Mouse (Mus musculus): Measurements from ENCODE around the gene Pla2g4d.

Pla2g4d gene

GRCm38 (mm10) chr2:120288995-120289394 is at the start of gene Pla2g4d:
TSS of gene Pla2g4d (minus strand) at chr2:120289197.
- no peak for DNase-seq (ENCODE audit: low spot score)

- DNase-seq (ENCODE audit: low spot score): no peak
Measured at GRCm38 (mm10) chr2:120337886-120338285, 48.9 kb upstream of the Pla2g4d start.

- no peak for DNase-seq (ENCODE audit: low spot score)
Measured at GRCm38 (mm10) chr2:120331575-120331974, 42.6 kb upstream of the Pla2g4d start.

GRCm38 (mm10) chr2:120315077-120315476 is 26.1 kb upstream of the Pla2g4d start:
- DNase-seq (ENCODE audit: low spot score): no peak

- DNase-seq (ENCODE audit: low spot score): no peak
Measured at GRCm38 (mm10) chr2:120314487-120314886, 25.5 kb upstream of the Pla2g4d start.

GRCm38 (mm10) chr2:120313976-120314375 is 25.0 kb upstream of the Pla2g4d start, which contains the start of gene Pla2g4f:
TSS of gene Pla2g4f (minus strand) at chr2:120314165.
- no peak for DNase-seq (ENCODE audit: low spot score)

GRCm38 (mm10) chr2:120312276-120312825 is 23.4 kb upstream of the Pla2g4d start:
- DNase-seq (ENCODE audit: low spot score): no peak

- DNase-seq (ENCODE audit: low spot score): no peak
Measured at GRCm38 (mm10) chr2:120304113-120304512, 15.1 kb upstream of the Pla2g4d start.

GRCm38 (mm10) chr2:120301076-120301475 is 12.1 kb upstream of the Pla2g4d start:
- DNase-seq (ENCODE audit: low spot score): no peak

- DNase-seq (ENCODE audit: low spot score): no peak
Measured at GRCm38 (mm10) chr2:120299866-120300265, 10.9 kb upstream of the Pla2g4d start.

GRCm38 (mm10) chr2:120296160-120296559 is 7.2 kb upstream of the Pla2g4d start:
- no peak for DNase-seq (ENCODE audit: low spot score)

- no peak for DNase-seq (ENCODE audit: low spot score)
Measured at GRCm38 (mm10) chr2:120291471-120292078, 2.6 kb upstream of the Pla2g4d start.

GRCm38 (mm10) chr2:120288401-120288800 is 596 bp downstream of the Pla2g4d start:
- no peak for DNase-seq (ENCODE audit: low spot score)

GRCm38 (mm10) chr2:120285639-120286038 is 3.4 kb downstream of the Pla2g4d start:
- DNase-seq (ENCODE audit: low spot score): no peak

- no peak for DNase-seq (ENCODE audit: low spot score)
Measured at GRCm38 (mm10) chr2:120284705-120285104, 4.3 kb downstream of the Pla2g4d start.

GRCm38 (mm10) chr2:120284094-120284493 is 4.9 kb downstream of the Pla2g4d start:
- no peak for DNase-seq (ENCODE audit: low spot score)

GRCm38 (mm10) chr2:120283550-120283949 is 5.4 kb downstream of the Pla2g4d start:
- DNase-seq (ENCODE audit: low spot score): no peak

GRCm38 (mm10) chr2:120281221-120281620 is 7.8 kb downstream of the Pla2g4d start:
- DNase-seq (ENCODE audit: low spot score): no peak

GRCm38 (mm10) chr2:120279961-120280360 is 9.0 kb downstream of the Pla2g4d start:
- DNase-seq (ENCODE audit: low spot score): peak; percentile 30

- no peak for DNase-seq (ENCODE audit: low spot score)
Measured at GRCm38 (mm10) chr2:120276951-120277350, 12.0 kb downstream of the Pla2g4d start.

GRCm38 (mm10) chr2:120268635-120269034 is 20.4 kb downstream of the Pla2g4d start:
- no peak for DNase-seq (ENCODE audit: low spot score)

- DNase-seq (ENCODE audit: low spot score): no peak
Measured at GRCm38 (mm10) chr2:120265523-120265922, 23.5 kb downstream of the Pla2g4d start.

- DNase-seq (ENCODE audit: low spot score): no peak
Measured at GRCm38 (mm10) chr2:120264858-120265257, 24.1 kb downstream of the Pla2g4d start.

- no peak for DNase-seq (ENCODE audit: low spot score)
Measured at GRCm38 (mm10) chr2:120262876-120263275, 26.1 kb downstream of the Pla2g4d start.
